Mouse (Mus musculus) large intestine, adult 2 months (tissue): ENCODE data around the gene Plac1. TPM values are rescaled to one million over a fixed set of nuclear protein-coding genes. Genes with fewer than 3 reads are reported as not detected.

Experiments used
- DNase-seq: peaks from one replicate; pipeline ENCODE4 v3.0.0-alpha.2; 2012; ENCODE audit warnings: low read depth, low spot score
- WGBS: fragments of 180-500 bp; shearing (Covaris S2); methylation state at CpG from one replicate; pipeline ENCODE4 v1.1.7; 2018; 5-methylcytosine and 5-hydroxymethylcytosine counted together
- polyA plus RNA-seq: library from polyadenylated mRNA; depleted of rRNA; stranded (reverse); fragments of >200 nt; gene quantifications from 2 replicates; pipeline ENCODE4 v1.2.3, GENCODE M21; 2012

Plac1 gene
- polyA plus RNA-seq, 1 experiment, result not detected

DNA sequence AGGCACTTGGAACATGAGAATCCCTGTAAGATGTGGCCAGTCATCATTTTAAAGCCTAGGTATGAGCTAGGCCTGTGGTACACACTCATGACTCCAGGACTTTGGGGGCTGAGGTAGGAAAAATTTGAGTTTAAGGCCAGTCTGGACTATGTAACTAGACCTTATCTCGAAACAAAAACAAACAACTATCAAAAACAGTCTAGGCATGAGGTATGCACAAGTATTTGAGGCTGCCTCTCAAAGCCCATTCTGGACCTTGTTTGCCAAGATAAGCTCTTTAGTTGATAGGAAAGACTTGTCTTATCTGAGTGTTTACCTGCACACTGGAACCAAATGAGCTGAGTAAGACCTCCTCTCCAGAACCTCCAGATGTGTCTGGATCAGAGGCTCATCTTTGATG lies 116.3 kb downstream of the Plac1 start:
- DNase-seq, result no peak
- 47% methylated on average over 1 of the region's 1 CpGs for WGBS

DNA sequence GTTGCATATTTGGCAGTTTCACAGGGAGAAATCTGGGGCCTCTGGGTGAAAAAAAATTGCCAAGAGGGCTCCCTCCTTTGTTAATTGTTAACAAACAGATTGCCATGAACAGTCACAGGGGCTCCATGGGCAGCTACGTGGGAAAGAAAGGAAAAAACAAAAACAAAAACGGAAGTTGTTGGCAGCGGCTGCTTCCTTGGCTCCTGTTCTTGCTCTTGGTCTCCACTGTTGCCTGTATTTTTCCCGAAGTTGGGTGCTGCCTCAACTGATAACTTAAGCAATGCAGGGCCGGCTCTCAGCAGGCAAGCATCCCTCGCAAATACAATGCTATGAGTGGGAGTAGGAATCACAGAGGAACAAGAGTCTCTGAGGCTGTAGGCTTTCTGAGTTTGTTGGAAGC lies 121.3 kb downstream of the Plac1 start:
- no peak for DNase-seq
- WGBS, result 50% methylated on average over 6 of the region's 6 CpGs

DNA sequence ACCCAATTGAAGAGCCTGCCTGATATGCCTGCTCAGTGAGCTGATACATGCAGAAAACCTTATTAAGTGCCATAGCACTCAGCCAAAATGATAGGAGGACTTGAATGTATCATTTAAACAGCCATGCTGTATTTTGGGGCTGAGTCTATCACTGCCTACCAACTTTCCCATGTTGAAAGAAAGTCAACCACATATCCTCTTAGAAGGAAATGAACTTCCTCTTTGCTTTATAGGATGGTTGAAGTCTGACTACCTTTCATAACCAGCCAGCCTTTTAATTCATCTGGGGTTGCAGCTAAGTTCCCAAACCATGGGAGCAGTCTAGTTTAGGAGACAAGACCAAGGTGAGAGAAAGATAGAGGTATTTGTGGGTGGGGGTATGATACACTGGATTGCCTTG lies 121.9 kb downstream of the Plac1 start:
- no peak for DNase-seq

DNA sequence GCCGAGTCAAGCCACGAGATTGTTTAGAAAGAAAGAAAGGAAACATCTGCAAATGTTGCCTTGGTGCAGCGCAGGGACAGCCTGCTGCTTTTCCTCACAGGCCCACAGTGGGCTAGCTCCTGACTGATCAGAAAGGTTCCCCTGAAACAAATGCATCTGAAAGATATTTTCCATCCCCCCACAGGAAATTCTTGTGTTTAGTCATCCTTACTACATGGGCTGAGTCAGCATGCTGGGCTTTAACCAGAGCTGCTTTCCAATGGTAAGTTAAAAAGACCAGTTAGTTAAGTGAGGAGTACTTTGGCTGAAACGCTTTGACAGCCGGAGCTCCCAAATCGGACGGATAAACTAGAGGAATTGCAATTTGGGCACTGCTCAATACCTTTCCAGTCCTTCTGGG lies 124.9 kb downstream of the Plac1 start:
- 63% methylated on average over 7 of the region's 7 CpGs for WGBS
- no peak for DNase-seq

DNA sequence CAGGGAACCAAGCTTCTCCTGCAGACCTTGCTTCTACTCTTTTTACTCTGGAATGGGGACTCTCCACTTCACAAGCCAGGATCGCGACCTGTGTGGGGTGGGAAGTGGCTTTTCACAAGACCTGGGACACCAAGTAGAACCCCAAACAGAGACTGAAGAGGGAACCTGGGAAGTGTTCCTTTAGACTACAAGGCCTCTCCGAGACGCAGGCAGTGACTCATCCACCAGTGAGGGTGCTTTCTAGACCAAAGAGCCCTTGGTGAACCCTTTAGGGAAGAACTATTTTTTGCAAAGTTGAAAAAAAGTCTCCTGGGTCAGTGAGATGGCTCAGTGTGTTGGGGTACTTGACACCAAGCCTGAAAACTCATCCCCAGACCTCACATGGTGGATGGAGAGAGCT lies 129.8 kb downstream of the Plac1 start:
- DNase-seq, result no peak
- WGBS, result 88% methylated on average over 4 of the region's 4 CpGs

DNA sequence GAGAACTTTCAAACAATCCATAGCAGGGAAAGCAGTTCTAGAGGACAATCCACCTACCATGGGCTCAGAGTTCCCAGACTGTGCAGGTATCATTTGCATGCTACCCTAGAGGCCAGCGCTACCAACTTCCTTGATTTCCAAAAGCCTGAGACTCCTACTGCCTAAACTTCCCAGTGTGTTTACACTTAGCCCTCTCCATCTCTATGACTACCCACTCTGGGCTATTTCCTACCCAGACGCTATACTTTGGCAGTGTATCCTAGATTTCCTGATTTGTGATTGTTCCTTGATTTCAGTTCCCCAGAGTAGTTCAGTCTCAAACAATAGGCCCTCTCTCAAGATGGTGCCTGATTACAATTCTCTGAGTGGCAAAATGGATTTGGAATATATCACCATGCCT lies 132.8 kb downstream of the Plac1 start:
- 79% methylated on average over 2 of the region's 2 CpGs for WGBS
- no peak for DNase-seq

DNA sequence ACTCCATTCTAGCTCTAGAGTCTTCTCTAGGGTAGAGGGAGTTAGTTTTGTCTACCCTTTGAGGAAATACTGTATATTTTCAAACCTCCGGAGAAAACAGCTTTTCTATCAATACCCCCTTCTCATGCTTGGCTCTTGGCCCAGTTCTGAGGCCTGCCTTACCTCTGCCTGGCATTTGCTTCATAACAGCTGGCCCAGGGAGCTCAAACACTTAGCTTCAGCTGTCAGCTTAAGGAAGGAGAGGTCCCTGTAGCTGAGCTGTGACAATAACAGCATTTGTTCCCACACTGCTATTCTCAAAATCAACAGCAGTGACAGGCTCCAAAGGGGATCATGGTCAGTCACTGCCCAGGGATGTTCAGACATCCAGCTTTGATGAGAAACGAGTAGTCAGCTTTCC lies 138.7 kb downstream of the Plac1 start:
- 55% methylated on average over 2 of the region's 2 CpGs for WGBS

DNA sequence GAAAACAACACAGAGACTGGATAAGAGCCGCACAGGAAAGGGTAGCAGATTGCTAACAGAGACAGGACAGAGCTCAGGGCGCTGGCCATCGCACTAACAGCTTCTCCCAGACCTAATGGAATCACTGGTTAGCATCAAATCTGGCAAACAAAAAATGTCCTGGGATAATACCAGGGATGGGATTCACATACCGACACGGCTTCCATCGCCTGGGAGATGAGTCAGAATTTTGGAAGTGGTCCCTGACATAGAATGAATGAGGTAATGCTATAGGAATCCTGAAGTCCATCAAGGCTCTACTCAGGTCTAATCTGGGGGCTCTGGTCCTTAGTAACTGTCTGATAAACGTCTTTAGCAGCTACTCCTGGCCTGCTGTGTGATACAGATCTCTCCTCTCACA lies 140.0 kb downstream of the Plac1 start:
- 67% methylated on average over 7 of the region's 7 CpGs for WGBS

More for the DNA sequence above, 138.7 kb downstream of the Plac1 start:
- no peak for DNase-seq

DNA sequence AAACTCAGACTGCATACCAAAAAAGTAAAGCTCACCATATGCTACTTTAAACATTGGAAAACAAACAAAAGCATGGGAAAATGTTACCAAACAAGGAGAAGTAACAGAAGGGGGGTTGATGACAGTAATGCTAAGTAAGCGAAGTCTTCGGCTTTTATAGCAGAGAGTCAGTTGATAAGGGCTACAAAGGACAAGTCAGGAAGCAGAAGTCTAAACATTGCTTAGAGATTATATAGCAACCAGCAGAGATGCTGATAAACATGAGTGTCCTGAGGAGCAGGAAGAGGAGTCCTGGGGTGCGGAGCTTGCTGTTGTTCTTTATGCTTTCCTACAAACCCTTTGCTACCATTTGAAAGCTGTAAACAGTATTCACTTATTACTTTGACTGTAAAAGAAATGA lies 140.6 kb downstream of the Plac1 start:
- no peak for DNase-seq

More for the DNA sequence above, 140.0 kb downstream of the Plac1 start:
- DNase-seq, result no peak

DNA sequence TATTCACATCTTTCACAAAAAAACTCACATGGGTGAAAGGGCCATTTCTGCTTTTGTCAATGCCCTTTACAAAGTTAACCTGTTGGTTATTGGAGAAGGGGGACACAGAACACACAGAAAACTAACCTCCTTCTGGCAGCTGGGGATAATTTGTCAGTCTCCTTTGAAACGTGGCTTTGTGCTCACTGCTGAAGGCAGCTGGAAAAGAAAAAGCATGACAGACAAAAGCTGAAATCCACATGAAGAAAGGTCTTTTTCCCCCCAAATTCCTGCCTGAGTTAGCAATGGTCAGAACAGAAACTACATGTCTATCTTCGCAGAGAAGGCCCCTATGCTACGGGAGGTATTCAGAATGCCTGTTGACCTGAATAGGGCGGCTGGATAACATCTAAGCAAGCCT lies 141.6 kb downstream of the Plac1 start:
- DNase-seq, result no peak
- WGBS, result 81% methylated on average over 4 of the region's 4 CpGs

More for the DNA sequence above, 140.6 kb downstream of the Plac1 start:
- WGBS, result 62% methylated on average over 3 of the region's 3 CpGs

DNA sequence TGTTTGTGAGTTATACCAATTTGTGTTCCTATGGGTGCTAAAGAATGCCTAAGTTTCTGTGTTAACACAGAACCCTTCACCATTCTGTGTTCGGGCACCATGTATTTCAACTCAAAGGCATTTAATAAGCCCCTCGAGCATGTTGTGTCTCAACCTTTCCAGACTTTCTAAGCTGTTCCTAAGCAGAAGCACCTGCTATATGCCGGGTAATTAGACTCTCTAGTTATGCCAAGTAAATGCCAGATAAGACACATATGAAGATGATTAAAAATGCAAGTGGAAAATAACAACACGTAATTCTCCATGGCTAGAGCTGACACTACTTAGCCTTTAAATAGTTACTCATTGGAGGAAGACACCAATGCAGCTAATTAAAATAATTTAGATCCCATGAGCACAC lies 142.1 kb downstream of the Plac1 start:
- WGBS, result 82% methylated on average over 4 of the region's 4 CpGs

DNA sequence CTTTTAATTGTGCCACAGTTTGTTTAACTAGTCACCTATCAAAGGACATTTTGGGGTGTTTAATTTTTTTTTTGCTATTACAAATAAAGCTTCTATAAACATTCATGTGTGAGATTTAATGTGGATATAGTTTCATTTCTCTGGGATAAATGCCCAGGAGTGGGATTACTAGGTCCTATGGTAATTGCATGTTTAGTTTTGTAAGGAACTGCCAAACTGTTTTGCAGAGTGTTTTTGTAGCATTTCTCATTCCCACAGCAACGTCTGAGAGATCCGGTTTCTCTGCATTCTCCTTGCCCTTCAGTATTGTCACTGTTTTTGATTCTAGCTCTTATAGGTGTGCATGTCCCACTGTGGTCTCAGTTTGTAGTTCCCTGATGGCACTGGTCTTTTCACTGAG lies 146.5 kb downstream of the Plac1 start:
- WGBS, result 40% methylated on average over 2 of the region's 2 CpGs
- no peak for DNase-seq

More for the DNA sequence above, 142.1 kb downstream of the Plac1 start:
- DNase-seq, result no peak

DNA sequence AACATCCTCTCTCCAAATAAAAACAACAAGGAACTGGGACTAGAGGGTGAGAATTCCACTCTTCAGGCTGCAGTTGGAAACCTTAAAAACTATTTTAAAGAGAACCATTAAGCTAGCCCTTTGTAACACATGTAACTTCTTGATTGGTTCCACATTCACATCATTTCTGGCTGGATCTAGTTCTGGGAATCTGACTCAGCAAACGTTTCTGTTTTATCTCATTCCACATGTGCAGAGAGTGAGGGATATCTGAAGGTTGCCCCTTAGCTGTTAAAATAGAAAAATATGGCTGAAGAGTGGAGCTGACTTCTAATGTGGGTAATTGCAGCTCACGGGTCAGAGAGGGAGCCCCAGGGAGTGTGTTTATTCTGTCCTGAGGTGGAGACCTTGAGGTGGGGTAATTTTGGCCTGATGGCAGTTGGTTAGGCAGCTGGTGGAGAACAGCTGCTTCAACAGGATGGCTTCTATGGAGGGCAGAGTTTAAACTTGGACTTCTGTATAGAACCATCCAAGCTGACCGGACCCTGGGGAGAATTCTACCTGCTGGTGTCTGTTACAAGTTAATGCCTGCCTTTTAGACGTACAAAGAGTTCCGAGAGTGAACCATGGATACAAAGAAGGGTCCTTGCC lies 151.1 kb downstream of the Plac1 start:
- 67% methylated on average over 5 of the region's 5 CpGs for WGBS
- no peak for DNase-seq

DNA sequence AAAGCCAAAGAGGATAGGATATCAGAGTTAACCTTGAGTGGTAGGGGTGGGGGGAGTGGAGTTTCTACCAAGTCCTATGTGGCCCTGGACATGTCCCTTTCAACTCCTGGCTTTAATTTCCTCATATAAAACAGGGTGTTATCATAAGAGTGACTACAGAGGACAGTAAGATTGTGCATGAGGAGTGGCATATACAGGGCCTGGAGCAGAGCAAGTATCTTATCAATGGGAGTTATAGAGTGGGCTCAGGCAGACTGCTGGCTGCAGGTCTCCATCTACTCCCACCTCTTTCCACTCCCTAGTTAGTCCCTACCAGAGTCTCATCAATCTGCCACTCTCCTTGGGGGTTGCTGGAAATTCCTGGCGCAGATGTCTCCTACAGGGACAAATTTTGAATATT lies 152.7 kb downstream of the Plac1 start:
- no peak for DNase-seq
- 84% methylated on average over 1 of the region's 1 CpGs for WGBS

DNA sequence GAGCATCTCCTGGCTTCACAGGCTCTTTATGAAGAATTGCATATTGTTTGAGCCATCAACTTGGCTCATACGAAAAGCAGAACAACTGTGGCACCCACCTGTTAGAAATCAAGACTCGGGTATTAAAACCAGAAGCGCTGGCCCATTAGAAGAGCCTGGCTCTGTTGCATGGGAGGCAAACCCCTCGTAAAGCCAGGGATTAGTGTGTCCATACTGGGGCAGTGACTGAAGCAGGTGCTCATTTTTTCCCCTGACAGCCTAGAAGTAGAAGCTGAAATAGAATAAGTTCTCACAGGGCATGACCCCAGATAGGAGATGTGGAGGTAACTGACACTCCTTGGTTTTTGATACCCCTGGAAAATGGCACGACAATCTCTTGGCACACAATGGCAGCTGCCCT lies 154.4 kb downstream of the Plac1 start:
- WGBS, result 83% methylated on average over 5 of the region's 5 CpGs
- DNase-seq, result no peak

DNA sequence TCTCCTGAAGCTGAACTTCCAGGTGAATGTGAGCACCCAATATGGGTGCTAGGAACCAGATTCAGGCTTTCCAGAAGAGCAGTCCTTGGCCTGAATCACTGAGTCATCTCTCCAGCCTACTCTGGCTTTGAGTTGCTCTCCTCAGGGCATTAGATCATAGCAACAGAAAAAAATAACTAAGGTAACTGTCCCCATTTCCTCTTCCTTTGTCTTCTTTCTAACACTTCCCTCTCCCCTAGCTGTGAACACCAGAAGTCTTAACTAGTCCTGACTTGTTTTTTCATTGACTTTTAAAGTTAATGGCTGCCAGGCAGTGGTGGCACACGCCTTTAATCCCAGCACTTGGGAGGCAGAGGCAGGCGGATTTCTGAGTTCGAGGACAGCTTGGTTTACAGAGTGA lies 175.5 kb downstream of the Plac1 start:
- 69% methylated on average over 3 of the region's 3 CpGs for WGBS
- DNase-seq, result no peak

DNA sequence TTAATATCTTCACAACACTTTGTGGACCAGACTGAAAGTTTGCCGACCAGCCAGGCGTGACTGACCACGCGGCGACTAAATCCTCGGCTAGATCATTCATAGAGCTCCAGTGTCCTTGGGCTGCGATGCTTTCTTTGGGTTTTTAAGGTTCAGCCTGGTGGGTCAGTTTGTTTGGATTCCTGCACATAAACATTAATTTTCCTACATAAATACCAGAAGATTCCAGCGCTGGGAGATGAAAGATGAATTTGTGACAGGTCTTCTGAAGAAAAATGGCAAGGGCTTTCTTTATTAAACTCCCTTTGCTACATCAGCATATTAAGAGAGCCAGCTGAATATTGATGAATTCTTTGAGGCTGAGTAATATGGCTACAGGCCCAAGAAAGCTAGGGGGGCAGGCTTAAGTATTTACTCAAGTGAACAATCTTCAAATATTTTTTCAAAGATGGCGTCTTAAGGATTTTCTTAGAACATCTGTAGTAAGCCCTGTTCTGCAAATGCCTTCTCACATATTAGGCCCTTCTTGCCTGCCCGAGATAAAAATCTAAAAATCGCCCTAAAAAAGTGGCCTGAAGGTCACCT lies 180.4 kb downstream of the Plac1 start:
- WGBS, result 63% methylated on average over 11 of the region's 11 CpGs
- no peak for DNase-seq

DNA sequence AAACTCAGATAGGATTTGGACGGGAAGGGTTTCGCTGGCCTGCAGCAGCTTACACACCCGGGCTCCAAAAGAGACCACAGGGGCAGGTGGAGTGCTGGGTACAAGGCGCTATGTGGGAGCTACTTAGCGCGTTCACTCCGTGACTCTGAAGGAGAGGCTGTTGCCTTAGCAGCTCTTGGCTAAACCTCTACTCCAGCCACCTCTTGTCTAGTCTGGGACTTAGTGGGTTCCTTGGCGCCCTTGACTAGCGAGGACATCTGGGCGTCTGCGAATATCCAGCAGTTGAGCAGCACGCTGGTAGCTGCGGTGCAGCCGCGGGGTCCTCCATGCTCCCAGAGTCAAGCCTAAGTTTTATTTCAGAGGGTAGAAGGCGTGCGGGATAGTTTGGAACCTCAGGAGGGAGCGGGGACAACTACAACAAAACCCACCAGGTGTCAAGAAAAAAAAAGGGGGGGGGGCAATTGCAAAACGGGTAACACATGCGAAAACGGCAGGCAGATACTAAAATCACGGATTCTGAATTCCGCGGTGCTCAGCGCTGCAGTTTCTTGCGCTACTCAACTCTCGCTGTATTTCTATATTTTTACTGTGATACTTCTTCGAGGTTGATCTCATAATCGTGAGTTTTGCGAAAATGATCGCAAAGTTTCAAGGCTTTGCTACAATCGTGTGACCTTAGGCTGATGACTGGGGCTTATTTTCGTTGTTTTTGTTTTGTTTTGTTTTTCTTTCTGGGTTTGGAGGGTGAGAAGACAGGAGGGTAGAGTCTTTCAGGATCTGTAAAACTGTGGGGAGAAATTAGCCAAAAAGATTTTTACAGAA lies 181.2 kb downstream of the Plac1 start:
- WGBS, result 16% methylated on average over 33 of the region's 33 CpGs
- no peak for DNase-seq

DNA sequence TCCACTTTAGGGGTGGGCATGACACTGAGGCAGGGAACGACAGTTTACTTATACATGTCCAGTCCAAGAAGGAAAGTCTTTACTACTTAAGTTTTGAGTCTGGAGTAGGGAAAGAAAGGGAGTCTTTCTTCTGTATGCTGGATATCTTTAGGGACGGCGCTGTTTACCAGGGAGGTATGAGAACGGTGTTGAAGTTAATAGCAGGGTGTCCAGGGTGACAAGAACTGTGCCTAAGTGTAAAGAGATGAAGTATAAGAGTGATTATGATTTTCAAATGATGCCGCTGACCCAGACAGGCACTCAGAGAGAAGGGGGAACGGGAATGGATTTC lies 182.2 kb downstream of the Plac1 start:
- DNase-seq, result no peak
- 46% methylated on average over 6 of the region's 6 CpGs for WGBS

DNA sequence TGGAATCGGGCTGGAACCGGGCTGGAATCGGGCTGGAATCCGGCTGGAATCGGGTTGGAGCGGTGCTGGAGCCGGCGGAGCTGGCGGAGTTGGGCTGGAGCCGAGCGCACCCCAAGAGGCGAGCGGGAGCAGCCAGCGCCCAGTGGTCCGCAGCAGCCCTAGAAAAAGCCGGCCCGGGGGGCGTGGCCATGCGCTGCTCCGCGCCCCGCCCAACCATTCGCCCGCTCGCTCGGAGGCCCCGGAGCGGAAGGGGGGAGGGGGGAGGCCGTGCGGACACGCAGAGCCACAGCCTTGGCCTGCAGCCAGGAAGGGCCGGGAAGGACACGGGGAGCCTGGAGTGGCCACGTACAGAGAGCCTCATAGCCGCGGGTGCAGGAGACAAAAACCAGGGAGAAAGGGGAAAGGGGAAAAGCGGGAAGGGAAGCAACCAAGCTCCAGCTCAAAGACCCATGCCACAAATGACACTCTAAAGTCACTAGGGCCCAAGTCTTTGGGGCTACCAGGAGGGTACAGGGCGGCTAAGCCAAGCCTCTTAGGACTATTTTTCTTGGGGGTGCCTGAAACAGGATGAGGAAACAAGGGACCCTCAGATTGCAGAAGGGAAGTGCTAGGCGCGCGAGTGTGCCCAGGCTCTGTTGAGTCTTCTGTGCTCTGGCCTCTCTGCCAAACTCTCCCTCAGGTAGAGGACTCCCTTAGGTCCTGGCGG lies 182.7 kb downstream of the Plac1 start:
- 15% methylated on average over 41 of the region's 42 CpGs for WGBS
- no peak for DNase-seq

DNA sequence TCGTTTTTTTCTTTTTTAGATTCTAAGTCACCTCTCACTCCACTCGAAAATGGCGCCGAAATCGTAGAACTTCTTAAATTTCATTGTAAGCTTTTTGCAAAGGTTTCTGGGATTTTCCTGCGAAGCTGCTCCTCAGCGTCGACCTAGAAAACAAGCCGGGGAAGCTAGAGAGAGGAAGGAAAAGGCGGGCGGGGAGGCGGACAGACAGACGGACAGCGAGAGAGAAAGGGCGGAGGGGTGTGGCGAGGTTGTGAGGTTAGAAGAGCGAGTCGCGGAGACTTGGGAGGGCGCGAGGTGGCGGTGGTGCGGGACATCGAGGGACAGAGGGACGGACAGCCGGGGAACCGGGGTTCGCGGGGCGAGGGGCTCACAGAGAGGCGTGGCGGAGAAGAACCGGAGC lies 183.3 kb downstream of the Plac1 start:
- DNase-seq, result no peak
- WGBS, result 14% methylated on average over 32 of the region's 33 CpGs
